Mouse (Mus musculus) neural tube, embryonic 12.5 days (tissue): ENCODE results near the gene Fam208b. TPM values are rescaled to one million over a fixed set of nuclear protein-coding genes. Genes with fewer than 3 reads are reported as not detected.

ENCODE experiments used
- ATAC-seq: fragments of 200-750 bp; cut with Nextera tagmentation; 2 replicates; pipeline ENCODE4 v1.8.0; 2017; ENCODE audit warnings: low read depth, mild to moderate bottlenecking, moderate TSS enrichment, moderate library complexity; ENCODE audit not compliant: low FRiP score
- H3K27ac ChIP-seq: fragments of 300-500 bp; sonication (generic); 2 replicates; pipeline ENCODE4 v1.5.1; 2016
- H3K27me3 ChIP-seq: fragments of 300-500 bp; sonication (generic); replicated peaks from 2 replicates; pipeline ENCODE4 v1.6.1; 2016; ENCODE audit warnings: mild to moderate bottlenecking
- H3K36me3 ChIP-seq: fragments of 300-500 bp; sonication (generic); 2 replicates; pipeline ENCODE4 v1.6.1; 2016; ENCODE audit warnings: mild to moderate bottlenecking
- H3K4me1 ChIP-seq: fragments of 300-500 bp; sonication (generic); 2 replicates; pipeline ENCODE4 v1.6.1; 2016
- H3K4me2 ChIP-seq: fragments of 300-500 bp; sonication (generic); replicated peaks from 2 replicates; pipeline ENCODE4 v1.6.1; 2016; ENCODE audit warnings: mild to moderate bottlenecking
- H3K4me3 ChIP-seq: fragments of 300-500 bp; sonication (generic); 2 replicates; pipeline ENCODE4 v1.5.1; 2016
- H3K9ac ChIP-seq: fragments of 300-500 bp; sonication (generic); 2 replicates; pipeline ENCODE4 v1.6.1; 2016; ENCODE audit warnings: mild to moderate bottlenecking
- H3K9me3 ChIP-seq: fragments of 300-500 bp; sonication (generic); 2 replicates; pipeline ENCODE4 v1.6.1; 2016; ENCODE audit warnings: mild to moderate bottlenecking
- WGBS: fragments of 180-500 bp; shearing (Covaris S2); methylation state at CpG from one replicate; pipeline ENCODE4 v1.1.7; 2016; 5-methylcytosine and 5-hydroxymethylcytosine counted together
- polyA plus RNA-seq: library from polyadenylated mRNA; unstranded; fragments of >200 nt; fragmentation: Nextera tagmentation; extraction: Ambion mirVana; gene quantifications from 2 replicates; pipeline ENCODE4 v1.2.1, GENCODE M21; 2016

Fam208b gene
- polyA plus RNA-seq, 1 experiment from 2014 or later, result 19.5 TPM

DNA sequence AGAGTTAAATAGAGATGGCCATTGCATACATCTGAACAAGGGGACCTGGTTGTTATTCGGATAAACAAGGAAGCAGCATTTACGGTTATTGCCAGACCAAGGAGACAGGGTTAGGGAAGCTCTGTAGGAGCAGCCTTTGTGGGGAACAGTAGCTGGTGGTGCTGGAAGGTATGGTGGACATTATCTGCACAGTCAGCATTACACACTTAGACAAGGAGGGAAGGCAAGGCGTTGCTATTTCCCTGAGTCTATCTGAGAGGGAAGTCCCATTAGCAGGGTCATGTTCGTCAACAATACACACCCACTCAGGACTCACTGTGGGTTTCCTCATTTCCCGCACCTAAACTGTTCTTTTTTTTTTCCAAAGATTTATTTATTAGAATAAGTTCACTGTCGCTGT is 63.1 kb downstream of the Fam208b start:
- Histone ChIP-seq H3K4me1 (no peaks in the 10 kb centered on the region), H3K27ac (no peak overlapping the region), H3K9me3 (no peaks in the 10 kb centered on the region), H3K36me3 (peaks cover 16% of the 10 kb centered on the region), H3K9ac (no peak overlapping the region), H3K27me3 (no peaks in the 10 kb centered on the region), H3K4me3 (no peak overlapping the region), H3K4me2 (no peak overlapping the region)
- WGBS, result 93% methylated on average over 6 of the region's 6 CpGs
- ATAC-seq, result no peak

DNA sequence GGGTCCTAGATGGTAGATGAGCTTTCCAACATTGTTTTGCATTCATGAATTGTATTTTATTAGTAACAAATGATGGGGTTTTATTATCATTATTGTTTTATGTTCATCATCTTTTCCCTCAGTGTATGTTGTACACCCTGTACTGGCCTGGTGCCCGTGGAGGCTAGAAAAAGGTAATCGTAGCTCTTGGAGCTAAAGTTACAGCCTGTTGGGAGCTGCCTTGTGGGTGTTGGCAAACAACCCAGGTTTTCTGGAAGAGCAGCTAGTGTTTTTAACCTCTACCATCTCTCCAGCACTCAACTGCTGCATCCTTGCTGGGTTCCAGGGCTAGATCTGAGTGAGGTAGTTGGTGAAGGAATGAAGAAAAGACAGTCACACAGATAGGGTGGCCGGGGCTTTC is 63.5 kb downstream of the Fam208b start:
- H3K4me2 ChIP-seq, result no peak overlapping the region
- H3K4me3 ChIP-seq, result no peak overlapping the region
- H3K36me3 ChIP-seq, result peaks cover 16% of the 10 kb centered on the region
- H3K9ac ChIP-seq, result no peak overlapping the region
- 97% methylated on average over 3 of the region's 3 CpGs for WGBS
- H3K27me3 ChIP-seq, result no peaks in the 10 kb centered on the region
- no peaks in the 10 kb centered on the region for H3K9me3 ChIP-seq
- no peak overlapping the region for H3K27ac ChIP-seq
- H3K4me1 ChIP-seq, result no peaks in the 10 kb centered on the region
- no peak for ATAC-seq

GRCm38 (mm10) chr13:3544925-3545324 is 66.0 kb downstream of the Fam208b start:
- Histone ChIP-seq H3K36me3 (peaks cover 11% of the 10 kb centered on the region), H3K4me3 (no peak overlapping the region), H3K4me2 (no peak overlapping the region), H3K9ac (no peak overlapping the region), H3K4me1 (peaks cover 14% of the 10 kb centered on the region), H3K27ac (no peak overlapping the region), H3K27me3 (no peaks in the 10 kb centered on the region), H3K9me3 (no peaks in the 10 kb centered on the region)
- ATAC-seq, result no peak
- 84% methylated on average over 5 of the region's 5 CpGs for WGBS

DNA sequence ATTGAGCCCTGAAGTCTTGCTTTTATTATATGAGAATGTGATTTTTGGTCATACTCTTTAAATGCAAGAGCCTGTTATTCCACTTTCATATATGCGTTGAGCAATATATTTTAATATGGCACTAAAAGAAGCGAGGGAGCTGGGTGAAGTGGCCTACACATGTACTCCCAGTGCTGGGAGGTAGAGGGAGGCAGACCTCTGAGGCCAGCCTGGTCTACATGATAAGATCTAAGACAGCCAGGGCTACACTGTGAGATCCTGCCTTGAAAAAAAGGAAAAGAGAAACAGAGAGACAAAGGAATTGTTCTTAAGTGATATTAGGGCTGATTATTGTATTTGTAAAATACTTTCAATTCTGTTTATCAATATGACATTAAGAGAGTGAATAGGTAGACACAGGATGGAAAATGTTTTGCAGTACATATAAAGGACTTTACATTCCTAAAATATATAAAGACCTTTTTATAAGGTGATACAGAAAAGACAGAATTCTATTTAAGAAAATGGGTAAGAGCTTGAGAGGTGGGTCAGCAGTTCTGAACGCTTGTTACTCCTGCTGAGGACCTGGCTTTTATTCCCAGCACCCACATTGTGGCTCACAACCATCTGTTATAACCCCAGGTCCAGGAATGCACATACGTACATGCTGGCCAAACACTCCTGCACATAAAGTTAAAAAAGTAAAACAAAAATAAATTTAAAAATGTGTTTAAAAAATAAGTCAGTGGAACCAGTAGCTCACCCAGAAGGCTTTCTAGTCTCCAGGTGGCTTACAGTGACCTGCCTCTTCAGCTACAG is 66.6 kb downstream of the Fam208b start:
- Histone ChIP-seq H3K9me3 (no peaks in the 10 kb centered on the region), H3K27ac (no peak overlapping the region), H3K36me3 (peaks cover 9% of the 10 kb centered on the region), H3K9ac (no peak overlapping the region), H3K4me2 (no peak overlapping the region), H3K4me1 (peaks cover 18% of the 10 kb centered on the region), H3K4me3 (no peak overlapping the region), H3K27me3 (no peaks in the 10 kb centered on the region)
- WGBS, result 94% methylated on average over 4 of the region's 4 CpGs
- ATAC-seq, result no peak

DNA sequence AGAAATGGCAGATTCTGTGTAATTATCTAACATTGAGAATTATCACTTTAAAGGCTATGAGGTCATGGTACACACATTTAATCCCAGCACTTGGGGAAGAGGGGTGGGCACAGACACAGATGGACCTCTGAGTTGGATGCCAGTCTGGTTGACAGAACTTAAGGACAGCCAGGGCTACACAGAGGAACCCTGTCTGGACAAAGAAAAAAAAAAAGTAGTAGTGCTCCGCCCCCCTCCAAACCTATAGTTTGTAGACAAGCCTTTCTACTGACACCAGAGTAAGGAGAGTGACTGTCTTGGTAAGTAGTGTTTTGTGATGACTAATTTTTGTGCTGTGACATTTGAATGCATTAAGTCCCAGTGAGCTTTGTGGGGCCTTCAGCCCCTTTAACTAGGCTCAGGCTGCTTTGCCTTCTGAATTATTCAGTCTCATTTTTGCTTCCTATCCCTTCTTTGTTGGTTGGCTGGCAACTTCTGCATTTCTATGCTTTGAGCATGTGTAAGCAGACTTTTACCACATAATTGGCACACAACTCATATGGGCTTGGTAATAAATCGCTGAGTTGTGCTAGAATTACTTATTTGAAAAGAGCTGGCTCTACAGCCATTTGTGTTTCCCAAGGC is 69.6 kb downstream of the Fam208b start:
- peaks cover 18% of the 10 kb centered on the region for H3K4me1 ChIP-seq
- no peak overlapping the region for H3K27ac ChIP-seq
- WGBS, result 93% methylated on average over 2 of the region's 2 CpGs
- H3K4me2 ChIP-seq, result peak overlapping the region; percentile 20
- H3K9ac ChIP-seq, result no peak overlapping the region
- no peak overlapping the region for H3K4me3 ChIP-seq
- H3K36me3 ChIP-seq, result no peaks in the 10 kb centered on the region
- no peak for ATAC-seq
- no peaks in the 10 kb centered on the region for H3K9me3 ChIP-seq
- no peaks in the 10 kb centered on the region for H3K27me3 ChIP-seq

- Histone ChIP-seq H3K27ac (no peak overlapping the region), H3K27me3 (no peaks in the 10 kb centered on the region), H3K4me3 (no peak overlapping the region), H3K9me3 (no peaks in the 10 kb centered on the region), H3K4me2 (peak overlapping the region; percentile 74), H3K9ac (0 out of 2 replicates have a peak overlapping the region, but pooled peaks have one; percentile 39), H3K36me3 (no peaks in the 10 kb centered on the region), H3K4me1 (peaks cover 18% of the 10 kb centered on the region)
- no peak for ATAC-seq
- 21% methylated on average over 2 of the region's 2 CpGs for WGBS
These were observed 70.7 kb downstream of the Fam208b start for GRCm38 (mm10) chr13:3540166-3540565.

DNA sequence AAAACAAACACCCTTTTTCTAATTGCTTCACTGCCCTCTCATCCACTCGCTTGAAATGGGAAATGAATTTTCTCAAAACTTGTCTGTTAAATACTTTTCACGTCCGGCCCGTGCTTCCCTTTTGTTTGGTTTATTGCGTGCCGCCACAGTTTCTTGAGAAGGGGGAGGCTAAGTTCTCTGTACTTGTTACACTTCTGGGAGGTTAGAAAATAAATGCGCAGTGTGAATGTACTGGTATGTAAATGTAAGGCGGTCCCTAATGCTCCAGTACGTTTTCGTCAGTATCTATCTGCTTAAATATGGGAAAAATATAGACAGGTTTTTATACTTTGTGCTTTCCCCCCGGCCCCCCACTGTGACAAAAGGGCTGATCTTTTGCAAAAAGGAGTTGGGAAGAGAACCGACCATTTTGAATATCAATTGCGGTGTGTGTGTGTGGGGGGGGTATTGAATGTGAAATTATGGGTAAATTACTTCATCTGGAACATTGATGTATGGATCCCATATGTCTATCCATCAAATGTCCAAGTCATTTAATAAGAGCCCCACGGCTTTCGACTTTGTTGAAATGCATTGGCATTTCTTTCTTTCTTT is 71.8 kb downstream of the Fam208b start:
- no peaks in the 10 kb centered on the region for H3K9me3 ChIP-seq
- peaks cover 18% of the 10 kb centered on the region for H3K4me1 ChIP-seq
- peak overlapping the region; percentile 74 for H3K4me2 ChIP-seq
- ATAC-seq, result no peak
- 2% methylated on average over 15 of the region's 15 CpGs for WGBS
- no peak overlapping the region for H3K27ac ChIP-seq
- H3K27me3 ChIP-seq, result no peaks in the 10 kb centered on the region
- H3K9ac ChIP-seq, result peak overlapping the region; percentile 98
- no peaks in the 10 kb centered on the region for H3K36me3 ChIP-seq
- peak overlapping the region; percentile 93 for H3K4me3 ChIP-seq

GRCm38 (mm10) chr13:3538223-3538968 is 72.5 kb downstream of the Fam208b start:
- Histone ChIP-seq H3K4me2 (peak overlapping the region; percentile 74), H3K4me3 (peak overlapping the region; percentile 93), H3K9ac (peak overlapping the region; percentile 98), H3K4me1 (peaks cover 18% of the 10 kb centered on the region), H3K27me3 (no peaks in the 10 kb centered on the region), H3K27ac (peak overlapping the region; percentile 96), H3K9me3 (no peaks in the 10 kb centered on the region), H3K36me3 (no peaks in the 10 kb centered on the region)
- ATAC-seq, result peak; percentile 62
- WGBS, result under 1% methylated on average over 59 of the region's 59 CpGs

GRCm38 (mm10) chr13:3537594-3538222 is 73.2 kb downstream of the Fam208b start, which contains the start of gene Gdi2:
Gene Gdi2, plus strand, starts transcription at chr13:3538063.
- under 1% methylated on average over 33 of the region's 47 CpGs for WGBS
- Histone ChIP-seq H3K27me3 (no peaks in the 10 kb centered on the region), H3K27ac (peak within 1 kb of the TSS; percentile 96), H3K4me1 (peaks cover 18% of the 10 kb centered on the region), H3K9me3 (no peaks in the 10 kb centered on the region), H3K9ac (peak within 1 kb of the TSS; percentile 98), H3K36me3 (no peaks in the 10 kb centered on the region), H3K4me2 (peak within 1 kb of the TSS; percentile 78), H3K4me3 (peak within 1 kb of the TSS; percentile 93)
- peak; percentile 98 for ATAC-seq

GRCm38 (mm10) chr13:3534146-3534545 is 76.8 kb downstream of the Fam208b start:
- no peaks in the 10 kb centered on the region for H3K36me3 ChIP-seq
- no peak for ATAC-seq
- H3K27ac ChIP-seq, result no peak overlapping the region
- H3K4me1 ChIP-seq, result no peaks in the 10 kb centered on the region
- no peak overlapping the region for H3K4me3 ChIP-seq
- H3K9me3 ChIP-seq, result no peaks in the 10 kb centered on the region
- no peaks in the 10 kb centered on the region for H3K27me3 ChIP-seq
- H3K4me2 ChIP-seq, result no peak overlapping the region
- no peak overlapping the region for H3K9ac ChIP-seq
- WGBS, result 87% methylated on average over 4 of the region's 4 CpGs

DNA sequence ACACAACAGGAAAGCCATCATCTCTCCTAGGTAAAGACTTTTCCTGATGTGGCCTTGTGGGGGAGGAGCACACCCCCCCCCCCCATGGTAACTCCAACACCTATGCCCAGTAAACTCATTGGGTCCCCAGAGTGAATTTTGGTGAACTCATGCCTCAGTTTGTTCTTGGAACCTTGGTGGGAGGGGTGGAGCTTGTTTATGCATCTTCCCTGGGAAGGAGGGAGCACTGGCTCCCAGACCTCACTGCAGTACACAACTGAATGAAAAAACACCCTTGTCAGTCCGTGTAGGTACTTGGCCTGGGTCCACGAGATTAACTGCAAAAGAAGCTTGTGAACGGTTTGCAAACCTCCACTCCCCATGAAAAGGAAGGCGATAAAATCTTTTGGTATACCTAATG is 78.5 kb downstream of the Fam208b start:
- ATAC-seq, result no peak
- WGBS, result 65% methylated on average over 4 of the region's 4 CpGs
- no peaks in the 10 kb centered on the region for H3K9me3 ChIP-seq
- H3K4me2 ChIP-seq, result no peak overlapping the region
- H3K27me3 ChIP-seq, result no peaks in the 10 kb centered on the region
- H3K27ac ChIP-seq, result no peak overlapping the region
- H3K9ac ChIP-seq, result no peak overlapping the region
- H3K36me3 ChIP-seq, result no peaks in the 10 kb centered on the region
- H3K4me3 ChIP-seq, result no peak overlapping the region
- no peaks in the 10 kb centered on the region for H3K4me1 ChIP-seq
